ENCODE assay signal across 9 mouse cellular contexts in genomic region chr16:98041676-98042075, GRCm38 (mm10). TPM values are rescaled to one million over a fixed set of nuclear protein-coding genes. Genes with fewer than 3 reads are reported as not detected.
A peak's percentile ranks its signal among the peaks of the same experiment; 100 is the strongest.
DNase-seq lines count a peak whose midpoint lies in the region; TF ChIP-seq lines count a peak whose summit lies in the region.
"Had no signal": no experiment of that assay in that cellular context is flagged by ENCODE, and none has a peak within 500 bp of the region (broad histone marks: within the 10 kb centered on the region; RNA-seq: fewer than 3 reads in every experiment).

No protein-coding gene starts in this region.

- 67% methylated on average over 2 of the region's 2 CpGs for WGBS in heart, embryonic 10.5 days
- WGBS in thymus, adult 2 months = 89% methylated on average over 2 of the region's 2 CpGs

- no peak overlapping the region for H3K4me3 ChIP-seq in heart, embryonic 10.5 days
- H3K4me3 ChIP-seq in thymus, adult 2 months (ENCODE audit: control insufficient read depth, insufficient read depth, low read length) = no peak overlapping the region

- peaks cover 25% of the 10 kb centered on the region; the same call in 1 of the 2 replicates for H3K36me3 ChIP-seq in heart, embryonic 10.5 days
- no peaks in the 10 kb centered on the region for H3K36me3 ChIP-seq in thymus, adult 2 months (ENCODE audit: control insufficient read depth, insufficient read depth, low read length)

- DNase-seq in heart, adult 11 months = peak; percentile 87
- no peak for DNase-seq in heart, embryonic 10.5 days (ENCODE audit: low spot score)
- peak; percentile 30 for DNase-seq in thymus, adult 2 months
- no peak for DNase-seq in thymus, postnatal 4 days
- peak; percentile 29 for DNase-seq in c-Kit-positive CD71-positive TER-119-positive erythroid progenitor cells, embryonic 14.5 days (ENCODE audit: low spot score)
- DNase-seq in left cerebral cortex, postnatal 25 days (ENCODE audit: low spot score in 2 of 2) = peak; percentile 27 to 49
- DNase-seq in testis, postnatal 14 days (ENCODE audit: low spot score) = no peak
- DNase-seq in right cerebral cortex, postnatal 14 days = no peak

- no peak overlapping the region for H3K27ac ChIP-seq in heart, embryonic 10.5 days
- H3K27ac ChIP-seq in thymus, adult 2 months (ENCODE audit: control insufficient read depth, insufficient read depth, low read length) = no peak overlapping the region
- H3K27ac ChIP-seq: macrophage had no signal

- H3K4me1 ChIP-seq in heart, embryonic 10.5 days = no peaks in the 10 kb centered on the region
- H3K4me1 ChIP-seq in thymus, adult 2 months (replicated peaks; ENCODE audit: control insufficient read depth, insufficient read depth, low read length) = no peaks in the 10 kb centered on the region

- H3K9me3 ChIP-seq in heart, embryonic 10.5 days = no peaks in the 10 kb centered on the region

- intact Hi-C loops in left cerebral cortex, postnatal 25 days (cut with DNase I) = no loop called here

- no peak for TF ChIP-seq POLR2A in thymus, adult 2 months (IDR thresholded peaks at IDR 0.05; ENCODE audit: control insufficient read depth, extremely low read depth, insufficient read depth, low read length, poor library complexity)

- TF ChIP-seq CTCF in thymus, adult 2 months (IDR thresholded peaks at IDR 0.05; ENCODE audit: borderline replicate concordance, control insufficient read depth, extremely low read depth, insufficient read depth, low read length, poor library complexity) = no peak

- H3K27me3 ChIP-seq in heart, embryonic 10.5 days (ENCODE audit: insufficient read depth, poor library complexity, severe bottlenecking) = no peaks in the 10 kb centered on the region
- no peaks in the 10 kb centered on the region for H3K27me3 ChIP-seq in thymus, adult 2 months (ENCODE audit: control insufficient read depth, insufficient read depth, low read length)

RNA-seq across cellular contexts. Expression of gene A630089N07Rik, which starts 40.6 kb away (rescaled TPM):
- 20.2 and 25.5 TPM in 2 replicates for polyA plus RNA-seq in heart, embryonic 10.5 days (2016; fragmentation: Nextera tagmentation; extraction: Ambion mirVana)
- 3.0 and 3.7 TPM in 2 replicates for polyA plus RNA-seq in thymus, adult 2 months (2012; rRNA removed)
- total RNA-seq in left cerebral cortex, postnatal 25 days (2021) = 1 to 10 TPM; 6.4 to 9.8 TPM

RNA-seq across cellular contexts. Expression of gene B230307C23Rik, which starts 44.6 kb away (rescaled TPM):
- polyA plus RNA-seq in heart, embryonic 10.5 days (2016; fragmentation: Nextera tagmentation; extraction: Ambion mirVana) = 15.3 and 20.1 TPM in 2 replicates
- polyA plus RNA-seq in thymus, adult 2 months (2012; rRNA removed) = 9.9 and 10.8 TPM in 2 replicates
- 10 to 100 TPM; 27.7 to 33.4 TPM for total RNA-seq in left cerebral cortex, postnatal 25 days (2021)

Comparison
In these comparisons a context has a peak if more than half of its experiments do, and no peak if none do; other contexts are left out.
1. DNase-seq: peak in heart, adult 11 months (single experiment), thymus, adult 2 months (single experiment), c-Kit-positive CD71-positive TER-119-positive erythroid progenitor cells, embryonic 14.5 days (single experiment) and left cerebral cortex, postnatal 25 days (2 of 2); none in heart, embryonic 10.5 days (single experiment), thymus, postnatal 4 days (single experiment), testis, postnatal 14 days (single experiment) and right cerebral cortex, postnatal 14 days (single experiment).